Mouse (Mus musculus): Measurements from ENCODE around the gene Nt5e.

Gene Nt5e

GRCm38 (mm10) chr9:88388826-88389225, 61.8 kb downstream of the Nt5e start:
- DNase-seq (ENCODE audit: low spot score) = no peak

GRCm38 (mm10) chr9:88394852-88395251, 67.9 kb downstream of the Nt5e start:
- no peak for DNase-seq (ENCODE audit: low spot score)

- no peak for DNase-seq (ENCODE audit: low spot score)
These were observed 71.5 kb downstream of the Nt5e start for GRCm38 (mm10) chr9:88398461-88398860.

GRCm38 (mm10) chr9:88404088-88404487, 77.1 kb downstream of the Nt5e start:
- no peak for DNase-seq (ENCODE audit: low spot score)

- DNase-seq (ENCODE audit: low spot score) = no peak
These were observed 77.5 kb downstream of the Nt5e start for GRCm38 (mm10) chr9:88404515-88404914.

- no peak for DNase-seq (ENCODE audit: low spot score)
These were observed 83.0 kb downstream of the Nt5e start for GRCm38 (mm10) chr9:88409978-88410377.

- DNase-seq (ENCODE audit: low spot score) = no peak
These were observed 89.8 kb downstream of the Nt5e start for GRCm38 (mm10) chr9:88416752-88417151.
